Mouse (Mus musculus) forebrain, embryonic 11.5 days (tissue): ENCODE data around the gene Cacna2d1. TPM values are rescaled to one million over a fixed set of nuclear protein-coding genes. Genes with fewer than 3 reads are reported as not detected.

Source experiments
- ATAC-seq: fragments of 200-750 bp; cut with Nextera tagmentation; replicated peaks from 2 replicates; pipeline ENCODE4 v1.8.0; 2017; ENCODE audit warnings: moderate TSS enrichment; ENCODE audit not compliant: low FRiP score
- DNase-seq: peaks from one replicate; pipeline ENCODE4 v3.0.0-alpha.2; 2017; ENCODE audit warnings: low spot score
- H3K27ac ChIP-seq: fragments of 300-500 bp; sonication (generic); 2 replicates; pipeline ENCODE4 v1.5.1; 2014; ENCODE audit warnings: low read depth, low read length
- H3K27me3 ChIP-seq: fragments of 300-500 bp; sonication (generic); 2 replicates; pipeline ENCODE4 v1.6.1; 2014; ENCODE audit warnings: mild to moderate bottlenecking, low read length, mixed read lengths; ENCODE audit not compliant: control insufficient read depth, insufficient read depth
- H3K36me3 ChIP-seq: fragments of 300-500 bp; sonication (generic); 2 replicates; pipeline ENCODE4 v1.6.1; 2014; ENCODE audit warnings: mild to moderate bottlenecking, low read length, moderate library complexity, mixed read lengths; ENCODE audit not compliant: control insufficient read depth, insufficient read depth
- H3K4me1 ChIP-seq: fragments of 300-500 bp; sonication (generic); replicated peaks from 2 replicates; pipeline ENCODE4 v1.6.1; 2014; ENCODE audit warnings: low read length, mixed read lengths; ENCODE audit not compliant: control insufficient read depth, insufficient read depth
- H3K4me2 ChIP-seq: fragments of 300-500 bp; sonication (generic); 2 replicates; pipeline ENCODE4 v1.6.1; 2014; ENCODE audit warnings: low read depth, mild to moderate bottlenecking, low read length, moderate library complexity, mixed read lengths; ENCODE audit not compliant: severe bottlenecking
- H3K4me3 ChIP-seq: fragments of 300-500 bp; sonication (generic); 2 replicates; pipeline ENCODE4 v1.5.1; 2014; ENCODE audit warnings: low read depth, low read length
- H3K9ac ChIP-seq: fragments of 300-500 bp; sonication (generic); 2 replicates; pipeline ENCODE4 v1.6.1; 2014; ENCODE audit warnings: low read length
- H3K9me3 ChIP-seq: fragments of 300-500 bp; sonication (generic); 2 replicates; pipeline ENCODE4 v1.6.1; 2016; ENCODE audit warnings: low read length, mixed read lengths; ENCODE audit not compliant: control insufficient read depth
- WGBS: fragments of 180-500 bp; shearing (Covaris S2); extraction: QIAGEN DNeasy Blood & Tissue Kit; methylation state at CpG from one replicate; pipeline ENCODE4 v1.1.7; 2014; 5-methylcytosine and 5-hydroxymethylcytosine counted together
- polyA plus RNA-seq: library from polyadenylated mRNA; unstranded; fragments of >200 nt; fragmentation: Nextera tagmentation; extraction: Ambion mirVana; gene quantifications from 2 replicates; pipeline ENCODE4 v1.2.1, GENCODE M21; 2014

Gene Cacna2d1
- polyA plus RNA-seq, 1 experiment from 2014 or later, result 21.9 TPM

GRCm38 (mm10) chr5:16417996-16418395, 483.5 kb downstream of the Cacna2d1 start:
- H3K27me3 ChIP-seq, result no peaks in the 10 kb centered on the region
- H3K4me1 ChIP-seq, result no peaks in the 10 kb centered on the region
- no peak overlapping the region for H3K4me3 ChIP-seq
- ATAC-seq (no peak), DNase-seq (no peak)
- H3K9ac ChIP-seq, result no peak overlapping the region
- no peak overlapping the region for H3K27ac ChIP-seq
- H3K4me2 ChIP-seq, result no peak overlapping the region
- 85% methylated on average over 1 of the region's 1 CpGs for WGBS
- no peaks in the 10 kb centered on the region for H3K36me3 ChIP-seq
- no peaks in the 10 kb centered on the region for H3K9me3 ChIP-seq

- H3K9ac ChIP-seq, result no peak overlapping the region
- WGBS, result 90% methylated on average over 3 of the region's 3 CpGs
- H3K27me3 ChIP-seq, result no peaks in the 10 kb centered on the region
- ATAC-seq, result no peak
- no peaks in the 10 kb centered on the region for H3K4me1 ChIP-seq
- no peaks in the 10 kb centered on the region for H3K36me3 ChIP-seq
- H3K9me3 ChIP-seq, result no peaks in the 10 kb centered on the region
- no peak overlapping the region for H3K4me2 ChIP-seq
- no peak overlapping the region for H3K4me3 ChIP-seq
- DNase-seq, result no peak
- H3K27ac ChIP-seq, result no peak overlapping the region
These were observed 484.0 kb downstream of the Cacna2d1 start for GRCm38 (mm10) chr5:16418504-16418903.

Other genes with a start within 250 kb of the Cacna2d1 start
- not detected in 2 replicates for gene Speer4c, start 220.4 kb upstream of the Cacna2d1 start, polyA plus RNA-seq